Mouse (Mus musculus): ENCODE results near the gene Tarbp2.

DNA sequence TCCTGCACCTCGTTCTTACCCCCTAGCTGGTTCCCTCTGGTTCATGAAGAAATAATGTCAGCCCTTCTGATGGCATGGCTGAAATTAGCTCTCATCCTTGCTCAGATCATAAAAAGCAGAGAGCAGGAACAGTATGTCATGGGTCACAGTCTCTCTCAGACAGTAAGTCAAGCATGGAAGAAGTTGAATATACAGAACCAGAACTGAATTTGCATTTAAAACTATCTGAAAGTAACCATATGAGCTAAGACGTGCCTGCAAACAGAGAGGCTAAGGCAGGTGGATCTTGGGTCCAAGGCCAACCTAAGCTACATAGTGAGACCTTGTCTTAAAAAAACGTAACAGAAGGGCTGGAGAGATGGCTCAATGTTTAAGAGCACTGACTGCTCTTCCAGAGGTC lies 5.0 kb upstream of the Tarbp2 start:
- TF ChIP-seq CTCF (IDR thresholded peaks at IDR 0.05; ENCODE audit: low read depth) (no peak), EP300 (optimal IDR thresholded peaks at IDR 0.05) (no peak)

Data from stomach, postnatal 0 days (tissue).